Mouse (Mus musculus): ENCODE data around the gene Cntf.

Gene Cntf

GRCm38 (mm10) chr19:12765308-12765707 lies at the start of gene Cntf:
Gene Cntf (minus strand): TSS chr19:12765632.
- DNase-seq, result no peak

- DNase-seq, result no peak
Observed at GRCm38 (mm10) chr19:12813883-12814282, 48.5 kb upstream of the Cntf start.

- DNase-seq, result no peak
Observed at GRCm38 (mm10) chr19:12812644-12813364, 47.4 kb upstream of the Cntf start.

- no peak for DNase-seq
Observed at GRCm38 (mm10) chr19:12806214-12806613, 40.8 kb upstream of the Cntf start.

GRCm38 (mm10) chr19:12805730-12806129 lies 40.3 kb upstream of the Cntf start:
- no peak for DNase-seq

GRCm38 (mm10) chr19:12804237-12804636 lies 38.8 kb upstream of the Cntf start:
- DNase-seq, result no peak

GRCm38 (mm10) chr19:12802830-12803229 lies 37.4 kb upstream of the Cntf start:
- DNase-seq, result no peak

- DNase-seq, result no peak
Observed at GRCm38 (mm10) chr19:12801046-12801445, 35.6 kb upstream of the Cntf start.

GRCm38 (mm10) chr19:12800621-12801020 lies 35.2 kb upstream of the Cntf start:
- DNase-seq, result no peak

- DNase-seq, result no peak
Observed at GRCm38 (mm10) chr19:12799081-12799480, 33.6 kb upstream of the Cntf start.

- no peak for DNase-seq
Observed at GRCm38 (mm10) chr19:12798404-12798803, 33.0 kb upstream of the Cntf start.

- DNase-seq, result peak; percentile 9
Observed at GRCm38 (mm10) chr19:12797071-12797470, 31.6 kb upstream of the Cntf start.

- peak; percentile 83 for DNase-seq
Observed at GRCm38 (mm10) chr19:12796328-12796931, 31.0 kb upstream of the Cntf start.

GRCm38 (mm10) chr19:12795511-12796327 lies 30.3 kb upstream of the Cntf start, which contains the start of the genes Zfp91 and Lpxn:
Gene Zfp91 (minus strand): TSS chr19:12796126.
Gene Lpxn (plus strand): TSS chr19:12796193.
- peak; percentile 97 for DNase-seq

GRCm38 (mm10) chr19:12795110-12795509 lies 29.7 kb upstream of the Cntf start:
- DNase-seq, result no peak

GRCm38 (mm10) chr19:12794056-12795044 lies 28.9 kb upstream of the Cntf start:
- DNase-seq, result peak; percentile 94

GRCm38 (mm10) chr19:12792374-12792773 lies 26.9 kb upstream of the Cntf start:
- DNase-seq, result no peak

GRCm38 (mm10) chr19:12787721-12788120 lies 22.3 kb upstream of the Cntf start:
- DNase-seq, result no peak

GRCm38 (mm10) chr19:12786803-12787395 lies 21.5 kb upstream of the Cntf start:
- DNase-seq, result no peak

GRCm38 (mm10) chr19:12780437-12780836 lies 15.0 kb upstream of the Cntf start:
- DNase-seq, result no peak

GRCm38 (mm10) chr19:12770888-12771287 lies 5.5 kb upstream of the Cntf start:
- no peak for DNase-seq
